Mouse (Mus musculus) cerebellum, postnatal 14 days (tissue): Measurements from ENCODE around the gene Nudt3.

ENCODE experiments used
- DNase-seq, 2 experiments: peaks; one replicate each; pipeline ENCODE4 v3.0.0; 2021; ENCODE audit warnings: mixed read lengths in 2 of 2

The Nudt3 gene

DNA sequence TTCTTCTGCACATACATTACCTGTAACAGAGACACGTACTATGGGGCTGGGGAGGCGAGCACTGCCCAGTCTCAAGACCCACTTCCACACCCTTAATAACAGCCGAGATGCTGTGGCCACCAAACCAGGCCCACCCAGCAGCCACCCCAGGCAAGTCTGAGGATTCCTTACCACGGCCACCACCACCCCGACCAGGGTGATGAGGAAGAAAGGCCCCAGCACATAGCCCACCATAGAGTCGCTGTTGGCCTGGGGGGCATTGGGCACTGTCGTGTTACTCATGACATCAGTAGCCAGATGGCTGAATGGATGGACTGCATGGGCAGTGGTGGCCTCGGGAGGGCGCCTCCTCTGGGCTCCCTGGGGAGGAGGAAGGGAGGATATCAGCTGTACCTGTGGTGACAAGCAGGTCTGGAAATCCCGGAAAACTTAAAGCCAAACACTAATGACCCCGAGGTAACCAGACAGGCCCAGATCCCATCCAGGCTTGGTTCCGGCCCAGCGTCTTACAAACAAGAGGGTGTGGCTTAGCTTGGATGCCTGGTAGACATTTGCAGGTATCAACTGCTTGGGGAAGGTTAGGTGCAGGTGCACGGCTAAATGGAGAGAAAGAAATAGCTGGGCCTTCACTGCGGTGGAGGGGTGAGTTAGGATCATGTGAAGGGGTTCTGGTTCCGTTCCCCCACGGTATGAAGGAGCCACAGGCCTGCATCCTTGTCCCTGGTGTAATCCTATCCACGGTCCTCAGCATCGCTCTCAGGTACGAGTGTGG, 58.7 kb downstream of the Nudt3 start:
- DNase-seq: no peak

DNA sequence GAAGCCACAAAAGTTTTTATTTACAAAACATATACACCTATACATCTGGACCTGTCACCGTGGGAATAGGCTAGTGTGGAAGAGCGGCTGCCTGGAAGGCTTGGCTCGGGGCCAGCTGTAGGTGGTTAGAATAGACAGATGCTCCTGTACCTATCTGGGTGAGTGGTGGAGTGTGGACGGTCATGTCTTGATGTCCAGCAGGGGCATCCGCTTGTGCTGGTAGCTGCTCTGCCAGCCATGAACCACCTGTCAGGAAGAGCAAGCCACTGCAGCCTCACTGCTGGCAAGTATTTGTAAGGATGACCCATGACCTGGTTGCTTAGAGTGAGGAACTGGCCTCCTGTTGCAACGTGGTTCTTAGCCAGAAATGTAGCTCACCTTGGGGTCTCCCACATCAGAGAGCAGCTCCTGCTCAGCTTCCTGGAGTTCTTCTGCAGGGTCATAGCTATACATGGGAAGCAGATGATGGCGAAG, 59.5 kb downstream of the Nudt3 start:
- peak in 1 of 2 experiments; percentile 63 for DNase-seq

DNA sequence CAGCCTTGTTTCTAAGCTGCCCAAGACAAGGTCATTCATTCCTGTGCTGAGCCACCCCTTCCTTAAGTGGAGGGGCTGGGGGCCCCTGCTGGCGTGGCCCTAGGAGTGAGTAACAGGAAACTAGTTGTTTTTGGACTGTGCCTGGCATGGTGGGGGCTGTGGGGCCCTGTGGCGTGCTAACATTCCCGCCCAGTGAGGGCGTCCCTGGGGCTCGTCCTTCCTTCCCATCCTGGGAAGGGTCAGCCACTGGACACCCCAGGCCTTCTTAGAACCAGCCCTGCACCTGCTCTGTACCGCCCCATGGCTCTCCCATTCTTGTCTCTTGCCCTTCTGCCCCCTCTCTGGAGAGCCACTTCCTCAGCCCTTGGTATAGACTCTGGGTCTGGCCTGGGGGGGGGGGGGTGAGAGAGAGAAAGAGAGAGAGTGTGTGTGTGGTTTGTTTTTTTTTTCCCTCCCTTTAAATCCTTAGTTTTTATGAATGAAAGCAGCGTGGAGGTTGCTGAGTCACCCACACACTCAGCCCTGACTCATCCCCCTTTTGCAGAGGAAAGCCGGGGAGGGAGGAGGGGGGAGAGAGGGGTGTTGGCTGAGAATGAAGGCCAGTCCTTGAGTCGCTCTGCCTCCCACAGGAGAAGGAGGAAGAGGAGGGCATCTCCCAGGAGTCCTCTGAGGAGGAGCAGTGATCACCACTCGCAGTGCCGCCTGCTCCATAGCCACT, 61.3 kb downstream of the Nudt3 start:
- DNase-seq: no peak

DNA sequence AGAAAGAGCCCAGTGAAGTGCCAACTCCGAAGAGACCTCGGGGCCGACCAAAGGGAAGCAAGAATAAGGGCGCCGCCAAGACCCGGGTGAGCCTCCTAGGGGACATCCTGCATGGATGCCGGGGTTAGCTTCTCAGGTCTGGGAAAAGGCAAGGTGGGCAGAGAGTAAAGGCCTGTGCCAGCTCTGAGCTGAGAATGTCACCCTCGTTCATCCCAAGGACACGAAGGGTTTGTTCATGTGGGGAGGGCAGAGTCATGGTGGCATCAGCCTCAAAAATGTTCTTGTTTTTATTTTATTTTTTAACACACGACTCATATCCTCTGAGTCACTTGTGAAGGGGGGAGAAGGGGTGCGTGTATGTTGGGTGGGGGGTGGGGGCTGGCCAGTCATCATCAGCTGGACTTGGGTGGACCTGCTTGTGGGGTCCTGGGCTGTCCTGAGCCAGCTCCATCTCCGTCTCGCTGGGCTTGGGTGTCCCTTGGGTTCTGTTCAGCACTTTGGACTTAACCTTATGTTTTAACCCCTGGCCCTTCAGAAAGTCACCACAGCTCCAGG, 62.3 kb downstream of the Nudt3 start:
- DNase-seq: no peak

DNA sequence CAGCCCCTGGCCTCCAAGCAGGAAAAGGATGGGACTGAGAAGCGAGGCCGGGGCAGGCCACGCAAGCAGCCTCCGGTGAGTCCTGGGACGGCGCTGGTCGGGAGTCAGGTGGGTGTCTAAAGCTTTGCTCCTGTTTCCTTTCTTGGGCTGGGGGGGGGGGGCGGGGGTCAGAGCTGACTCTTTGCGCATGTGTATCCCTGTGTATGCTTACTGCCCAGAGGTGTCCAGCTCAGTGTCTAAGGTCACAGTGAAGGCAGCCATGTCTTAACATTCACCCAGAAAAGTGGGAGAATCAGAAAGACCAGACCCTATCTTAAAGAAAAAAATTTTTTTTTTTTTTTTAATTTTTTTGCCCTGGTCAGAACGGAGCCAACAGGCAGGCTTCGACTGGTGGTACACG, 63.7 kb downstream of the Nudt3 start:
- no peak for DNase-seq

DNA sequence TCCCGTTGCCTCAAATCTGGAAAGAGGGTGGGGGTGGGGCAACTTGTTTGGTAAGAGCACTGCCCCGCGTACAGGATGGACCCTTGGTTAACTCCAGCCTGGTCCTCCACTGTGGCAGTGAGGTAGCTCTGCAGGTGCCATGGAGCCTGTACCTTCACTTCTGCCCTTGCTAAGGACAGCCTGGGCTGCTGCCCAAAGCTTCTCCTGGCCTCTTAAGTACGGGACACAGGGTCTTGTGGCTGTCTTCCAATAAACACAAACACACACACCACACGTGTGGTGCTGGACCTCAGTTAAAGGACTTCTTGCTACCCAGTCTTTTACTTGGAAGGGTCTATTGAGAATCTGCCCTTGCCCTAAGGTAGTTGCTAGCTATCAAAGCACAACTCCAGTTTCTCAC, 64.5 kb downstream of the Nudt3 start:
- DNase-seq: no peak

DNA sequence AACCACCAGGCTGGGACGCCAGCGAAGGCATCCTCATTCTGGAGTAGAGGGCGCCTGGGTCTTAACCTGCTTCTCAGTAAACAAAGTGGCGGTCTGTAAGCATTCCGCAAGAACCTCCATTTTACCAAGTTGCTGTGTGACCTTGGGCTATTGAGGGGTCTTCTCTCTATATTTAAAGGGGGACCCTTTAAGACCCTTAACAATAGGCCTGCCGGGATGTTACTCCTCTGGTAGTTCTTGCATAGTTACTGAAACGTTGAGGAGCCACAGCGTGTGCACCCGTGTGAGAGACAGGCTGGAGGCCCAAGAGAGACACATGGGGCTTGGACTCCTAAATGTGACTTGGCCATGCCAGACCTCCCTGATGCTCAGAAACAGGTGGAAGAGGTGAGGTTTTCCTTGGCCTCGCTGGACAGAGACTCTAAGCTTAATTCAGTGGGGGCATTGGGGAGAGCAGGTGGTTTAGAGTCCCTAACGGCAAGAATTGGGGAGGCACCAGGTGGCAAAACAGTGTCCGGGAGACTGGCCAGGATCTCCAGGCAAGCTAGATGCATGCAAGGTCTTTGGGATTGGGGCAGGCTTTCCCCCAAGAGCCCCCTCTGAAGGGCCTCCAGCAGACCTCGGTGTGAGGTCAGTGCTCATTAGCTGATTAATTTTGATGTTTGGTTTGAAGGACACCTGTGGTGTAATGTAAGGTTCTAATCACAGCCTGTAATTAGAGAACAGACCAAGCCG, 65.2 kb downstream of the Nudt3 start:
- DNase-seq: peak; percentile 67

DNA sequence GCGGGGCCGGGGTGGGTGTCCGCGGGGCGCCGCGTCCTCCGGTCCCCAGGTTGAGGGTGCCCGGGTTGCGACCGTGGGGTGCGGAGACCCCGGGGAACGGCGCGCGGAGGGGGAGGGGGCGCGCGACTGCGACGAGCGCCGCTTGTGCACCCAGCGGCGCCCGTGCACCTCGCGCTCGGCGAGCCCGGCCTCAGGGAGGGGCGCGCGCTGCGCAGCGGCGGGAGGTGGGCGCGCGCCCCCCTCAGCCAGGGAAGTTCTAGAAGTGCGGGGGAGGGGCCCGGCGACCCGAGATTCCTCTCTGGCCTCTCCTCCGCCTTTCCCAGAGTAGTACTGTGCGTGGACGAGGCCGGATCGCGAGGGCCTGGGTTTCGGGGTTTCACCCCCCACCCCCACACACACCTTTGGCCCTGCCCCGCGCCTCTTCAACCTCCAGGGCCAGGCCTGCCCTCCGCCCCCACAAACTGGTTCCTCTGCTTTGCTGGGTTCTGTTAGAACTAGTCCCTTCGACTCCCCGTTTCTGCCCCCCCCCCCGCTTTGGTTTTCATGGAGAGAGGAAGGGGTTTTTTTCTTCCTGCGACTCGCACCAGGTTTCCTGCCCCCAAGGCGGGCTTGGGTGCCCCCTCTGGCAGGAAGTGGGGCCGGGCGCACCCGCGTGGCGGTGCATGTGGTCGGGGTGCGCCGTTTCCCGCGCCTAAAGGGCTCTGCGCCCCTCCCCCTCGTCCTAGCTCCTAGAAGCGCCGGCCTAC, 65.9 kb downstream of the Nudt3 start:
- DNase-seq: peak; percentile 59 to 69

DNA sequence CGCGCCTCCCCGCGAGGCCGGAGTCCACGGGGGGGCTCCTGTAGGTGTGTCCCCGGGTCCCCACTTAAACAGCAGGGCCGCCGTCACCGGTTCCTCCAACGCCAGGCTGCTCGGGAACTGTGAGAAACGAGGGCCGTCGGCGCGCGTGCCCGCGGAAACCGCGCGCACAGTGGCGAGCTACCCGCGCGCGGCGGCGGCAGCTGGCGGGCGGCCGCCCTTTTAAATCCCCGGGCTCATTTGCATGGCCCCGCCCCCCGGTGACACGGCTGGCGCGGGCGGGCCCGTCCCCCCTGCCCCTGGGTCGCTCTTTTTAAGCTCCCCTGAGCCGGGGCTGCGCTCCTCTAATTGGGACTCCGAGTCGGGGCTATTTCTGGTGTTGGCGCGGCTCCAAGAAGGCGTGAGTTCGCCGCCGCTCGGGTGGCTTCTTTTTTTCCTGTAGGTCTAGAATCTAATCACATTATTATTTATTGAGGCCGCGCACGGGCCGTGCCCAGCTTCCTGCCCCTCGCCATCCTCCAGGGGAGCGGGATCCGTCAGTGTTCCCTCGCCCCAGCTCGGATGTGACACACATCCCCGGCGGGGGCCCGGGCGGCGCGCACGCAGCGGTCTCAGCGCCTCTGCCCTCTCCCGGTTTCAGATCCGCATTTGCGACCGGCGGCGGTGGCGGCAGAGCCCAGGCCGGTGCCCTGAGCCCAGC, 66.8 kb downstream of the Nudt3 start, which contains the start of gene Hmga1:
Gene Hmga1, plus strand, starts transcription at position 183 of the 697 bp plus-strand sequence.
- DNase-seq: peak; percentile 91

DNA sequence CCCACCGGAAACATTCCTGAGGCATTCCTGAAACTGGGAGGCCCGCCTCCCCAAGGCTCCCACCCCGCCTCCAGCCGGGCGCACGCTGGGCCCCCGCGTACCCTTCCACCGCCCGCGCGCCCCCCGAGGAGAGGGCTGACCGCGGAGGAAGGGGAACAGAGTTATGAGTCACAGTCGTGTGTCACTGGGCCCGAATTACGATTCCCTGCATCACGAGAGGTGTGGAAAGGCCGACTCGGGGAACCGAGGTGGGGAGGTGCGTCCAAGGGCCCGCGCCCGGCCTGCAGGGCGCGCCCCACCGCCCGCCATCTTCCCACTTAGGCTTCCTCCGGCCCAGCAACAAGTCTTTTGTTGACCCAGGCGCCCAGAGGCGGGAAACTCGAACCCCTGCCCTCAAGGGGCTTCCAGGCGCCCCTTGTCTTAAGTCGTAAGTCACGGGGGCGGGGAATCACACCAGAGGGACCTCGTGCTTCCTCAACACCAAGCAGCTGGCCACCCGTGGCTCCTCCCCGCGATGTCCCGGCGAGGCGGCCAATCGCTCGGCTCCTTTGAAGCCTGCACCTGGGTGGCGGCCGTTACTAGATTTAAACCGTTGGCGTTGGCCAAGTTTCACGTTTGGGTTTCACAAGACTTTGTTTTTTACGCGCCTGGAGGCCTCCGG, 67.7 kb downstream of the Nudt3 start:
- no peak for DNase-seq

DNA sequence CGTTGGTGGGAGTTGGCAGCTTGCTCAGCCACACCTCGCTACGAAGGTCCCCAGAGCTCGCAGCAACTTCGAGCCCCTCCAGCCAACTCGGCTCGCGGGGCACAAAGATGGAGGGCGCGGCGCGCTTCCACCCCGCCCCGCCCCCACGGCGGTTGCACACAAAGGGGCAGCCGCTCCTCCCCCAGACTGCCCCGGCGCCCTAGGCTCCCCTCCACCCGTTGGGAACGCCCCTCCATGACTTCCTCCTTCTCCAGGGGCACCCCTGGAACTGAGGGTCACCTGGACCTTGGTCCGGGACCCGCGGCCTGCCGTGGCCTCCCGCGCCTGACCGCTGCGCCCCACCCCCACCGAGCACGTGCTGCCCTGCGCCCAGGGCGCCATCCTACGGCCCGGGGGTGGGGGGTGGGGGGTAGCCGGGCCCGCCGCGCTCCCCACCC, 68.2 kb downstream of the Nudt3 start:
- no peak for DNase-seq

DNA sequence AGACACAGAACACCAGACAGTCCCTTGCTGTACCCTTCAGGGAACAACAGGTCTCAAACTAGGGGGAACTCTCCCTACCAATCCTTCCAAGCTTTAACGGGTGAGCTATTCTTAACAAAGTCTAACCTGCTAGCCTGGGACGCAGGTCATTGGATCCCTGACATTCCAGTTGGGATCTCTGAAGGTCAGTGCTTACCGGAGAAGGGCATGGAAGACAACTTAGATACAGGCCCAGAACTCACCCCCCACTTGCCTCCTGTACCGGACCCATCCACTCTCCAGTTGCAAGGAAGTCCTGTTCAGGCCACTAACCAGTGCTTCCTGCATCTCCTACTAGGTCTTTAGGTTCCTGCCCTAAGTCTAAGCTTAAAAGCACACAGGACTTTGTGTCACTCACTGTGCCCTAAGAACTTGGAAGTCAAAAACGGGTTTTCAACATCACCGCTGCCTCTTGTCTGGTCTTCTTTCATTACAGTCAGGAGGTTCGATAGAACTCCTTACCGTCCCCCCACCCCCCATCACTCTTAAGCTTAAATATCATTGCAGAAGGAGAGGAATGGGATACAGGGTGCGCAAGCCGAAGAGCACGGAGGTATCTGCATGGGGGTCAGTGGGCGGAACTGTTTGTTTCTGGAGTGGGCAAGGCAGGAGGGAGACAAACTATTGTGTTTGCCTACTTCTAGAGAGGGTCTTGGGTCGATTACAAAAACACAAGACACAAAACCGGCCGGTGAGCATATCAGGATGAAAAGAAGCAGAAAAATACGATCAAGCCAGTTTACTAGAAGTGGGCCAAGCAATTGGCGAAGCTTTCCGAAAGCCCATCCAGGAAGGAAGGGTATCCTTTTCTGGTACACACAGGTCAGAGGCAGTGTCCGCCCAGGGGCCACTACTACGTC, 69.0 kb downstream of the Nudt3 start:
- DNase-seq: no peak

DNA sequence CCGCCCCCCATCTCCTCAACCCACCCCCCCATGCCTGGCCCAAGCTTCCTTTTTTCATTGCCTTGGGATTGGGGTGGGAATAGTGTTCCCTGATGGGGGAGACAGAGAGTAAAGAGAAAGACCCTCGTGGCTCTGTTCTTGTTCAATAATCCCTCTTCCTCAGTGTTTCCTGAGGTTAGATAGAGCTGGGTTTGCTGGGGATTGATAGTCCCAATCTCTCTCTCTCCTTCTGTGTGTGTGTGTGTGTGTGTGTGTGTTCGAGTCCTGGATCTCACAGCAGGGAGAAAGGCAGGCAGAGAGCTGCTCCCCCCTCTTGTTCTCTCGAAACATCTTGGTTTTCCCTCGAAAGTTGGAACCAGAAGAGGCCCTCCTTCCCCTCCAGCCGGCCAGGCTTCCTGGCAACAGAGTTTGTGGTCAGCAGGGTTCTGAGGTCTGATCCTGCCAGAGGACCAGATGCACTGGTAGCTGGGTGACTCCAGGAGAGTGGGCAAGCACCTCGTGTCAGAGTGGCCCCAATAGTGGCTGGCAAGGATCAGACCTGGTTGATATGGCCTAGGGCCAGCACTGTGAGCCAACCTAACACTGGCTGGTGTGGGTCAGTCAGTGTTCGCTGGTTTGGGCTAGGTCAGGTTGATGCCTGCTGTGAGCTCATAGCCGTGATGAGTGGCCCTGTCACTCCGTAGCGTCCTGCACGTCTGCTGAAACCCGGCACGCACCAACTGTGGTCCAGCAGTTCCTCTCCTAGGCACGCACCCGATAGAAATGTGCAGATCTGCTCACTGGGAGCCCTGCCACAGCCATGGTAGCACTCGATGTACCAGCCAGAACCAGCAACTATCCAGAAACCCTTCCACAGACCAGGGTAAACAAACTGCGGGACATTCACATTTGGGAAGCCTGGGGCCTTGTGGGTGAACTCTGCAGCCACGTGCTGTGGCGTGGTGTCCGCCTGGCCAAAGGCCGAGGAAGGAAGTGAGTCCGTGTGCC, 70.8 kb downstream of the Nudt3 start:
- peak; percentile 76 to 77 for DNase-seq

DNA sequence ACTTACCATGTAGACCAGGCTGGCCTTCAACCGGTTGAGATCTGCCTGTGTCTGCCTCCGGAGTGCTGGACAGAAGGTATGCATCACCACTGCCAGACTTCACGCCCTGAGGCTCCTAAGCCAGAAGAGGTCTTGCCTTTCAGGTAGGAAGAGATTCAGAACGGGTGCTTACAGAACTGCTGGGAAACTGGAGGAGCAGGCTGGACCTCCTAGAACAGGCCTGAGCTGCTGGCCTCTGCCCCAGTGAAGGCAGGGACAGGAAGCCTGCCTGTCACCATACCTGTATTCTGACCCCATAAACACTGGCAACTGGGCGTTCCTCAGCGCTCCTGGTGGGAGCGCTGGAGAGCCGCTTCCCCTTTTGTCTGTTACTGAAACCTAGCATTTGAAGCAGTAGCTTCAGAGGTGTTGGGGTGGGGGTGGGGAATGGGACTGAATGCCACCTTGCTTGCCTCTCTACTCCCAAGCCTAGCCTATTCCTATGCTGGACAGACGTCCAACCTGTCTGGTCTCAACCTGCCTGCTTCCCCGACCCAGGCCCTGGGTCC, 71.8 kb downstream of the Nudt3 start:
- no peak for DNase-seq

DNA sequence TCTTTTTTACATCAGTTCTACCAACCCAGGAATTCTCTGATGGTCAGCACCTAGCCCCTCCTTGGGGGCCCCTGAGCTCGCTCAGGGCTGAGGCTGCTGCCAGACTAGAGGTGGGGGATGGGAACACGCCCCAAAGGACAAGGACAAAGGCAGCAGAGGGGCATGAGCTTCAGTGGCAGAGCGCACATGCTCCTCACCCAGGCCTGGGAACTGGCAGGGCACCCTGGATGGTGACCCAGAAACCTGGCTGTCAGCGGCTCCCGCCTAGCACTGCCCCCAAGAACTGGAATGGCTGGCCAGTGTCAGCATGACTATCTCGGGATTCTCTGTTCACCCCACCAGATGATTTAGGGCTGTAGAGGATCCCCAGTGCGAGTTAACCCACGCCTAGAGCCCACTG, 74.1 kb downstream of the Nudt3 start:
- peak in 1 of 2 experiments; percentile 57 for DNase-seq

DNA sequence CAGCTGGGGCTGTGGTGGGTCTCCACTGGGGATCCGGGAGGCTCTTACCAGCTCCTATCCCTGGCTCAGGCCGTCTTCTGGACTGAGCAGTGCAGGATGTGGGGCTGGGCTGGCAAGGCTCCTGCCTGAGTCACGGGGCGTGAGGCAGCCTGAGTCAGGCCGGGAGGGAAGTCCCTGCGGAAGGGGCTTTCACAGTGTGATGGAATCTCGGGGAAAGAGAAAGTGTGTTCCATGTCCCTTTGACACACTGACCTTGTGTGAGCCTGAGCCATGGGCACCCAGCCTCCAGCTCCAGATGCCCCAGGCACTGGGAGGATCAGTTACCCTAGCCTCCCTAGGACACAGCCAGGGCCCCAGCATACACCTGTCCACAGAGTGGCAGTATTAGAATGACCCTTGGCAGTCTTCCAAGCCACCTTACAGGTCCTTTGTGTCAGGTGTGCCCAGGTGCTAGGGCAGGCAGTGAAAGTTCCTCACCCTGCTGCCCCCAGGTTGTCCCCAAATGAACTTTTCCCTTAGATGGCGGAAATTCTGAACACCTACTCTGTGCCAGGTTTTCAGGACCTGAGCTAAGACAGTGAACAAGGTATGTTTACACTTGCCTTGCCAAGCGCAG, 75.9 kb downstream of the Nudt3 start:
- no peak for DNase-seq

DNA sequence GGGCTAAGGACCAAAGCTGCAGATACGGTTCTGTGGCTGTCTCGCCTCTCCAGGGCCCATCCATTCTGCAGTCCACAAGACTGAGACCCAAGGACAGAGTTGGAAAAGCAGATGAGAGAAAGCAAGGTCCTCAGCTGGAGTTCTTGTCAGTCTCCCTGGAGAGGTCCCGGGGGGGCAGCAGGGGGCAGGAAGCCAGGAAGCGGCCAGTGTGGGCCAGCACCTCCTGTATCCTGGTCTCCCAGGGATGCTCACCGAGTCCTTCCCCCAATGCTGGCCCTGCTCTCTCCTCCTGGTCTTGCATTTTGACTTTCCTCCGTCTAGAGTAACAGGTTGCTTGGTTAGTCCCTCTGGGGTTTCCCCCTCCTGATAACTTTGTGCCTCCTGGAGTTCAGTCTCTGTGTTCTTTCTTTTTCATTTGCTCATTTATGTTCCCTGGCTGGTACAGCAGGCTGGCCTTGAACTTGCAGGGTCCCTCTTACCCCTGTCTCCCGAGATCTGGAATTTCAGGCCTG, 76.7 kb downstream of the Nudt3 start:
- no peak for DNase-seq

DNA sequence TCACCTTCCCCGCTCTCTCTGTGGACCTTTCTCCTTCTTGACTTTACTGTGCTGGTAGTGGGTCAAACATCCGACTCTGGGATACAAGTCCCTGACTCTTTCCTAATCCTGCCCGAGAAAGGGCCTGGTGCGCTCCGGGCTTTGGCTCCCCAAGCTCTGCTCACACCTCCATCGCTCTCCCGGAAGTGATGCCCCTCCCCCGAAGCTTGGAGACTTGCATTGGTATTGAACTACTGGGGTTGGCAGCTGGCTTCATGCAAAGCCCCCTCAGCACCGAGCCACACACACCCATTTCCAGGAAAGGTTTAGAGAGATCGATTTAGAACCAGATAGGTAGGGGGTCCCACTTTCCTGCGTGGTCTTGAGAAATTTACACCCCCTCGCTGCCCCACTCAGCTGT, 77.3 kb downstream of the Nudt3 start:
- no peak for DNase-seq
